Mouse (Mus musculus): Measurements from ENCODE around the gene Lman2l.

GRCm38 (mm10) chr1:36433616-36434015 is 11.5 kb downstream of the Lman2l start:
- TF ChIP-seq POLR2A (IDR thresholded peaks at IDR 0.05; ENCODE audit: extremely low read depth, insufficient read depth, low read length) (no peak), CTCF (IDR thresholded peaks at IDR 0.05; ENCODE audit: extremely low read depth, insufficient read depth, low read length) (no peak)

All from cortical plate, adult 2 months (tissue).